Mouse (Mus musculus) heart, adult 2 months (tissue): ENCODE results near the gene Mafb. TPM values are rescaled to one million over a fixed set of nuclear protein-coding genes. Genes with fewer than 3 reads are reported as not detected.

Source experiments
- DNase-seq, 2 experiments: peaks; one replicate each; pipeline ENCODE4 v3.0.0; 2021
- H3K27ac ChIP-seq: fragments of 200-600 bp; 2 replicates; pipeline ENCODE4 v1.8.1; 2022
- H3K27me3 ChIP-seq: fragments of 200-500 bp; 2 replicates; pipeline ENCODE4 v1.6.1; 2012; ENCODE audit warnings: mild to moderate bottlenecking, low read length, inconsistent platforms, mixed read lengths; ENCODE audit not compliant: control insufficient read depth, insufficient read depth
- H3K36me3 ChIP-seq: fragments of 200-500 bp; 2 replicates; pipeline ENCODE4 v1.6.1; 2012; ENCODE audit warnings: low read length, inconsistent platforms; ENCODE audit not compliant: control insufficient read depth, insufficient read depth
- H3K4me1 ChIP-seq: fragments of 200-500 bp; 2 replicates; pipeline ENCODE4 v1.6.1; 2011; ENCODE audit warnings: low read length; ENCODE audit not compliant: control insufficient read depth, insufficient read depth
- H3K4me3 ChIP-seq: fragments of 200-600 bp; 2 replicates; pipeline ENCODE4 v1.8.1; 2022
- H3K79me2 ChIP-seq: fragments of 200-500 bp; replicated peaks from 2 replicates; pipeline ENCODE4 v1.6.1; 2012; ENCODE audit warnings: mild to moderate bottlenecking, inconsistent platforms, low read length, moderate library complexity, mixed read lengths; ENCODE audit not compliant: control insufficient read depth, insufficient read depth
- H3K9ac ChIP-seq: fragments of 200-500 bp; 2 replicates; pipeline ENCODE4 v1.6.1; 2012; ENCODE audit warnings: low read depth, mild to moderate bottlenecking, control low read depth, inconsistent platforms, low read length, mixed read lengths
- CTCF ChIP-seq: fragments of 200-600 bp; IDR thresholded peaks from 2 replicates; pipeline ENCODE4 v1.8.1; 2022; ENCODE audit warnings: antibody characterized with exemption, mild to moderate bottlenecking, moderate library complexity
- EP300 ChIP-seq: fragments of 200-500 bp; IDR thresholded peaks from 2 replicates; pipeline ENCODE4 v1.6.1; 2011; ENCODE audit warnings: low read depth, low read length, control low read depth; ENCODE audit not compliant: insufficient read depth
- POLR2A ChIP-seq: fragments of 200-500 bp; IDR thresholded peaks from 2 replicates; pipeline ENCODE4 v1.6.1; 2011; ENCODE audit warnings: mild to moderate bottlenecking, low read depth, low read length, control low read depth; ENCODE audit not compliant: insufficient read depth
- WGBS: fragments of 180-500 bp; shearing (Covaris S2); methylation state at CpG from one replicate; pipeline ENCODE4 v1.1.7; 2018; 5-methylcytosine and 5-hydroxymethylcytosine counted together
- intact Hi-C: fragments of 180-260 bp; cut with DNase I; formaldehyde crosslinking; loops from one replicate; pipeline ENCODE4 v1.15.1; 2025
- polyA plus RNA-seq: library from polyadenylated mRNA; depleted of rRNA; stranded (reverse); fragments of >200 nt; gene quantifications from 2 replicates; pipeline ENCODE4 v1.2.3, GENCODE M21; 2012; rRNA removed
- total RNA-seq, 2 experiments: library from RNA; stranded (reverse); gene quantifications; 2 replicates each; pipeline ENCODE4 v1.2.3; 2021

The Mafb gene
- total and polyA plus RNA-seq, 3 experiments, result 3.8 to 15.8 (median 11.5) TPM

DNA sequence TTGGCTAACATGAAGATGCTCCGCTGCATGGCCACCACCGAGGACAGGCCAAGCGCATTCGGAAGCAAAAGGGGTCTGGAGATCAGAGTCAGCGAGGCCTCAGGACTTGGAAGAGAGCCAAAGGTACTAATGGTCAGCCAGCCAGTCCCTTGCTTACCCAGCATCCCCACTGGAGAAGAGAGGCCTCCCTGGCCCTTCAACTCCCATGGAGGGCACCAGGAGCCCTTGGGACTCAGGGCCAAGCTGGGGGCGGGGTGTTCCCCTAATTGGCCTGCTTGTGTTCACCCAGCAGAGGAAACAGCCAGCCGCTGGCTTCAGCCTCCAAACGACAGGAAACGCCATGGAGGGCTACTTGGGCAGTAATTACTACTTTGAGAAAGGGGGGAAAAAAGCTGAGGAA lies 38.0 kb downstream of the Mafb start:
- Histone ChIP-seq H3K27ac (no peak overlapping the region), H3K36me3 (no peaks in the 10 kb centered on the region), H3K9ac (no peak overlapping the region), H3K4me1 (peaks cover 6% of the 10 kb centered on the region), H3K79me2 (no peaks in the 10 kb centered on the region), H3K27me3 (no peaks in the 10 kb centered on the region), H3K4me3 (no peak overlapping the region)
- DNase-seq, result no peak
- TF ChIP-seq POLR2A (no peak), EP300 (no peak), CTCF (no peak)
- WGBS, result 40% methylated on average over 9 of the region's 9 CpGs
- intact Hi-C loops, result no loop called here

DNA sequence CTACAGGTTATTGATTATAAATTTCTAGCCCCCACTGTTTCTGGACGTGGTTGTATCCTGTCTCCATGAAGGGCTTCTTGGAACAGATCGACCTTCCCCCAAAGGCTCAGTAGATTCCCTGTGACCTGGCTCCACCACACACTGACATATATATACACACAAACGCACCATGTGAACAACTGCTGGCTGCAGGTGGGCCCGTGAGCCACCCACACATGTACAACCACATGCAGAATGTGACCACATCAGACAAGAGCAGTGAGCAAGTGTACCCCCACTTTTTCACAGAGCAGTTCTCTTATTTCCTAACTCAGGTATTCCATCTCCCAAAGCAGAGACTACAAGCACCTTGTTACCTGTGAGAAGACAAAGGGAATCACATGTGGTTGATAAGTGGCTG lies 39.1 kb downstream of the Mafb start:
- no peak for DNase-seq
- Histone ChIP-seq H3K79me2 (no peaks in the 10 kb centered on the region), H3K27ac (peak overlapping the region; percentile 40), H3K36me3 (no peaks in the 10 kb centered on the region), H3K27me3 (no peaks in the 10 kb centered on the region), H3K4me3 (no peak overlapping the region), H3K4me1 (peaks cover 5% of the 10 kb centered on the region), H3K9ac (no peak overlapping the region)
- 70% methylated on average over 4 of the region's 4 CpGs for WGBS
- intact Hi-C loops, result no loop called here
- no peak for TF ChIP-seq EP300
- TF ChIP-seq POLR2A, result no peak
- no peak for TF ChIP-seq CTCF

DNA sequence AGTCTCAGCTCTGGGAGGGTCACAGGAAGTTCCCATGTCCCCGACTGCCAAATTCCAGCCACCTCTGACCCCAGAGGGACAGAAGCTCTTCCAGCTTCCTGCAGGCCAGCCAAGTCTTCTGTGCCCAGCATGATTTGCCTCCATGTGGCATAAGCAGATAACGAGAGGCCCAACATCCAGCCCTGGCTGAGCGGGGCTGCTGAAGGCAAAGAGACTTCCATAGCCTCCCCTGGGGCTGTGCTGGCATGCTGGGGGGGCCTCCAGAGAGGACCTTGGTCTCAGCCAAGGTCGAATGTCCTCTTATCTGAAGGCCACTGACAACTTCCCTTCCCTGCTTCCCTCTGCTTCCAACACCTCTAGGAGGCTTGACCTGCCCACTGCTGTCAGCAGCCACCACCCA lies 39.7 kb downstream of the Mafb start:
- H3K27me3 ChIP-seq, result no peaks in the 10 kb centered on the region
- H3K36me3 ChIP-seq, result no peaks in the 10 kb centered on the region
- no peak overlapping the region for H3K4me3 ChIP-seq
- intact Hi-C loops, result no loop called here
- no peaks in the 10 kb centered on the region for H3K79me2 ChIP-seq
- no peak overlapping the region for H3K9ac ChIP-seq
- DNase-seq, result peak; percentile 52 to 69
- H3K4me1 ChIP-seq, result peaks cover 8% of the 10 kb centered on the region
- 3% methylated on average over 4 of the region's 4 CpGs for WGBS
- TF ChIP-seq POLR2A, result no peak
- TF ChIP-seq EP300, result 0 out of 2 replicates have a peak, but pooled peaks have one; percentile 17
- peak overlapping the region; percentile 40 for H3K27ac ChIP-seq

DNA sequence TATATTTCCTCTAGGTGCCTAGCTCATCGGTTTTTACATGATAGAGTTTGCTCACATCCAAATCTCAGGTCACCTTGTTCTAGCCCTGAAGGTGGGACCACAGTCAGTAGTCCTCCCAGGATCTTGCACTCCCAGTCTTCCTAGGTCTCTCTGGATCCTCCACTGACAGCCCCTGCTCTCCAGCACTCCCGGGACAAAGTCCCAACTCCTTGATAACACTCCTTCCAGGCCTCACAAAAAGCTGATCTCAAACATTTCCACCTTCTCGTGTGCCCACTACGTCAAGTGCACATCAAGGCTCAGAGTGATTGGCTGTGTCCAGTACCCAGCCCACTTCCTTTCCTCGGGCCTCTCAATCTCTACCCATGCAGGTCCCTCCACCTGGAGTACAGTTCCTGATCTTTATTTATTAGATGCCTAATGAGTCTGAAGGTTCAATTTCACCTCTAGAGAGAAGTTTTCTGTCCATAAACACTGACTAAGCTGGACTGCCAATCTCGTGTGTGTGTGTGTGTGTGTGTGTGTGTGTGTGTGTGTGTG lies 41.7 kb downstream of the Mafb start:
- Histone ChIP-seq H3K4me1 (peaks cover 11% of the 10 kb centered on the region), H3K4me3 (no peak overlapping the region), H3K27me3 (no peaks in the 10 kb centered on the region), H3K9ac (no peak overlapping the region), H3K27ac (no peak overlapping the region), H3K36me3 (no peaks in the 10 kb centered on the region), H3K79me2 (no peaks in the 10 kb centered on the region)
- no peak for DNase-seq
- intact Hi-C loops, result no loop called here
- WGBS, result 80% methylated on average over 6 of the region's 6 CpGs
- TF ChIP-seq CTCF (no peak), EP300 (no peak), POLR2A (no peak)

DNA sequence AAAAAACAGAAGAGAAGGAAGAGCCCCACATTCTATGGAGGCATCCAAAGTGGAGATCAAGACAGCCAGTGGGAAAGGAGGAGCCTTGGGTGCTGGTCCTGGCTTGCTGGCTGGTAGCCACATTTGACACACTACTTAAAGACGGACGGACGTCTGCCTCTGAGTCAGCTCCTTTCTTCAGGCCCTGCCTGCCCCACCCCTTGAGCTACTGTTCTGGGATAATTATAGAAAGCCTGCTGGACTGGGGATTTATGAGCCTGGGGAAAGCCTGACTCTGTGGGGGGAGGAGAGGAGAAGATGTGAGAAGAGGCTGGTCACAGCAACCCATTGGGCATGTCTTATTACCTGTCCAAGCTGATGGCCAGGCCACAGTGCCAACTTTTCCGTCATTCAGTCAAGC lies 45.0 kb downstream of the Mafb start:
- intact Hi-C loops, result no loop called here
- Histone ChIP-seq H3K27ac (no peak overlapping the region), H3K4me1 (peaks cover 6% of the 10 kb centered on the region), H3K4me3 (no peak overlapping the region), H3K27me3 (no peaks in the 10 kb centered on the region), H3K36me3 (no peaks in the 10 kb centered on the region), H3K9ac (no peak overlapping the region), H3K79me2 (no peaks in the 10 kb centered on the region)
- no peak for TF ChIP-seq CTCF
- no peak for TF ChIP-seq EP300
- TF ChIP-seq POLR2A, result no peak
- WGBS, result 16% methylated on average over 4 of the region's 4 CpGs
- DNase-seq, result peak in 1 of 2 experiments; percentile 34

DNA sequence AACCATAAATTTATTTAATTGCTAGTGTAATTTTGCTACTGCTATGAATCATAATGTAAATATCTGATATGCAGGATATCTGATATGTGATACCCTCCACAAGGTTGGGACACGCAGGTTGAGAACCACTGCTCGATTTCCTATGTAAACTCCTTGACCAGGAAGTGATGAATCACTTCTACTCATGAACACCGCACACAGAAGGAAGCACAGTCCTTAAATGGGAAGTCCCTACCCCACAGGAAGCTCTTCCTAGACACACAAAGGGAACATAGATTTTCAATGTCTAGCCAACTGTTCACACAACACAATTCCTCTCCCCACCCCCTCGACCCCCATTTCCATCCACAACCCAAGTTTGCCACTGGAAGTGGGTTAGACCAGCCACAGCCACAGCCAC lies 48.6 kb downstream of the Mafb start:
- no peak for TF ChIP-seq CTCF
- TF ChIP-seq EP300, result no peak
- TF ChIP-seq POLR2A, result no peak
- DNase-seq, result no peak
- H3K79me2 ChIP-seq, result no peaks in the 10 kb centered on the region
- no peak overlapping the region for H3K4me3 ChIP-seq
- peaks cover 6% of the 10 kb centered on the region for H3K4me1 ChIP-seq
- H3K27me3 ChIP-seq, result no peaks in the 10 kb centered on the region
- no peak overlapping the region for H3K9ac ChIP-seq
- no peak overlapping the region for H3K27ac ChIP-seq
- 36% methylated on average over 4 of the region's 4 CpGs for WGBS
- H3K36me3 ChIP-seq, result no peaks in the 10 kb centered on the region
- intact Hi-C loops, result loop anchor here (1.0 kb wide), 1 partner anchor 42 kb away; no protein-coding TSS in a partner anchor

Other genes starting within 250 kb of the Mafb start
- gene Gm826, start 32.9 kb downstream of the Mafb start, total RNA-seq, result 1 to 10 TPM; 7.8 to 8.3 TPM
- gene Gm826, start 32.9 kb downstream of the Mafb start, polyA plus RNA-seq, result 10.9 and 21.5 TPM in 2 replicates